In genomic region chr8:46293741-46294151, GRCm38 (mm10) we compare ENCODE assay signal across 9 mouse cellular contexts. TPM values are rescaled to one million over a fixed set of nuclear protein-coding genes. Genes with fewer than 3 reads are reported as not detected.
A peak's percentile ranks its signal among the peaks of the same experiment; 100 is the strongest.
DNase-seq lines count a peak whose midpoint lies in the region; ATAC-seq lines count a peak whose summit lies in the region.
"Had no signal": no experiment of that assay in that cellular context is flagged by ENCODE, and none has a peak within 500 bp of the region (broad histone marks: within the 10 kb centered on the region; RNA-seq: fewer than 3 reads in every experiment).

No protein-coding gene starts in this region.

- peak; percentile 60 for DNase-seq in right cerebral cortex, adult 18-20 months
- no peak for DNase-seq in right cerebral cortex, postnatal 14 days
- DNase-seq in skeletal muscle tissue, adult 2 months (ENCODE audit: low read depth, low spot score): peak; percentile 14
- no peak for DNase-seq in thymus, postnatal 36 days
- no peak for DNase-seq in retina, embryonic 14.5 days (ENCODE audit: low spot score)
- DNase-seq in urinary bladder, adult 18-20 months (ENCODE audit: low spot score in 2 of 2): no peak
- DNase-seq: gastrocnemius, postnatal 10 days had no signal

- no peak overlapping the region for H3K9ac ChIP-seq in forebrain, embryonic 12.5 days
- no peak overlapping the region for H3K9ac ChIP-seq in hindbrain, embryonic 16.5 days (ENCODE audit: low read depth, low read length)

- no peaks in the 10 kb centered on the region for H3K36me3 ChIP-seq in forebrain, embryonic 12.5 days (replicated peaks)
- H3K36me3 ChIP-seq in hindbrain, embryonic 16.5 days (ENCODE audit: control insufficient read depth, insufficient read depth, low read length): no peaks in the 10 kb centered on the region

- H3K4me1 ChIP-seq in forebrain, embryonic 12.5 days: peaks cover 64% of the 10 kb centered on the region
- H3K4me1 ChIP-seq in hindbrain, embryonic 16.5 days (ENCODE audit: control insufficient read depth, insufficient read depth, low read depth, low read length): peaks cover 4% of the 10 kb centered on the region; the same call in 1 of the 2 replicates

- H3K4me3 ChIP-seq in forebrain, embryonic 12.5 days (replicated peaks): peak overlapping the region; percentile 34
- H3K4me3 ChIP-seq in hindbrain, embryonic 16.5 days (ENCODE audit: low read length): 0 out of 2 replicates have a peak overlapping the region, but pooled peaks have one; percentile 22

- WGBS in forebrain, embryonic 12.5 days: under 1% methylated on average over 16 of the region's 16 CpGs
- 1% methylated on average over 16 of the region's 16 CpGs for WGBS in hindbrain, embryonic 16.5 days

- H3K9me3 ChIP-seq in forebrain, embryonic 12.5 days: no peaks in the 10 kb centered on the region
- H3K9me3 ChIP-seq in hindbrain, embryonic 16.5 days (ENCODE audit: control insufficient read depth, low read length): no peaks in the 10 kb centered on the region

- H3K4me2 ChIP-seq in forebrain, embryonic 12.5 days: peak overlapping the region; percentile 58
- peak overlapping the region; percentile 45 for H3K4me2 ChIP-seq in hindbrain, embryonic 16.5 days (ENCODE audit: low read length)

- H3K27ac ChIP-seq in forebrain, embryonic 12.5 days: no peak overlapping the region
- H3K27ac ChIP-seq in hindbrain, embryonic 16.5 days (ENCODE audit: low read depth, low read length): no peak overlapping the region

- H3K27me3 ChIP-seq in forebrain, embryonic 12.5 days: peaks cover 89% of the 10 kb centered on the region
- peaks cover 79% of the 10 kb centered on the region for H3K27me3 ChIP-seq in hindbrain, embryonic 16.5 days (replicated peaks; ENCODE audit: control insufficient read depth, insufficient read depth, low read length)

- ATAC-seq in forebrain, embryonic 12.5 days (ENCODE audit: low FRiP score): no peak
- ATAC-seq in hindbrain, embryonic 16.5 days: no peak

RNA-seq across cellular contexts. Expression of gene Helt, which starts 0.7 kb away (rescaled TPM):
- polyA plus RNA-seq in forebrain, embryonic 12.5 days (2016; fragmentation: Nextera tagmentation; extraction: Ambion mirVana): 11.1 and 13.0 TPM in 2 replicates
- polyA plus RNA-seq in hindbrain, embryonic 16.5 days (2015; fragmentation: Nextera tagmentation; extraction: Ambion mirVana): 1.0 TPM in 1 of 2 replicates, not detected in the other

Comparison
In these comparisons a context has a peak if more than half of its experiments do, and no peak if none do; other contexts are left out.
1. DNase-seq: peak in right cerebral cortex, adult 18-20 months (single experiment) and skeletal muscle tissue, adult 2 months (single experiment); none in right cerebral cortex, postnatal 14 days (single experiment), thymus, postnatal 36 days (0 of 2), retina, embryonic 14.5 days (single experiment) and urinary bladder, adult 18-20 months (0 of 2).